Mouse (Mus musculus): ENCODE measurements around the gene Neurl4.

DNA sequence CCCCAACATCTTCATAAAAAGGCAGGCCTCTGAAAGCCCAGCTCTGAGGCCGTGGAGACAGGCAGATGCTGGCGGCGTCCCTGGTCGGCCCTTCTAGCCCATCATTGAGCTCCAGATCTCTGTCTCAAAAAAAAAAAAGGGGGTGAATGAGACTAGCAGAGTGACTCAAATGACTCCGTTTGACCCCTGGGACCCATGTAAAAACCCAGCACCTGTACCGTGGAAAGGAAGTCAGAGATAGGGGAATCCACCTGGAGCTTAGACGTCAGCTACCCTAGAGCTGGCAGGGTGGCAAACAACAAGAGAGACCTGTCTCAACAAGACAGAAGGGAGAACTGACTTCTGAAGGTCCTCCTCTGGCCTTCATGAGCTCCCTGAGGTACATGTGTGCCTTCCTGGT, 29.1 kb upstream of the Neurl4 start:
- no peak for TF ChIP-seq CTCF (conservative IDR thresholded peaks at IDR 0.05; ENCODE audit: low read length)
- TF ChIP-seq POU5F1 (IDR thresholded peaks at IDR 0.05; ENCODE audit: borderline replicate concordance, low read length): no peak
- no peak for TF ChIP-seq NANOG (IDR thresholded peaks at IDR 0.05; ENCODE audit: borderline replicate concordance, low read length)

All from E14TG2a.4 (cell line).